Mouse (Mus musculus): ENCODE results near the gene Nlrp10. TPM values are rescaled to one million over a fixed set of nuclear protein-coding genes. Genes with fewer than 3 reads are reported as not detected.

Nlrp10 gene
- not detected in 2 replicates for polyA plus RNA-seq (2014; fragmentation: Nextera tagmentation; extraction: Ambion mirVana)

GRCm38 (mm10) chr7:108929726-108930393, at the start of gene Nlrp10:
Nlrp10 (minus strand) TSS chr7:108930178.
- 80% methylated on average over 6 of the region's 6 CpGs for WGBS
- H3K4me3 ChIP-seq (ENCODE audit: low read depth, low read length) = no peak within 1 kb of the TSS
- H3K9me3 ChIP-seq (replicated peaks; ENCODE audit: control insufficient read depth, low read length) = no peaks in the 10 kb centered on the region
- no peaks in the 10 kb centered on the region for H3K36me3 ChIP-seq (ENCODE audit: control insufficient read depth, insufficient read depth, low read length)
- no peaks in the 10 kb centered on the region for H3K4me1 ChIP-seq (ENCODE audit: control insufficient read depth, insufficient read depth, low read length)
- H3K27me3 ChIP-seq (replicated peaks; ENCODE audit: control insufficient read depth, insufficient read depth, low read length) = no peaks in the 10 kb centered on the region
- no peak within 1 kb of the TSS for H3K27ac ChIP-seq (ENCODE audit: low read depth, low read length)
- no peak within 1 kb of the TSS for H3K9ac ChIP-seq (ENCODE audit: low read length)
- no peak within 1 kb of the TSS for H3K4me2 ChIP-seq (ENCODE audit: low read length)
- DNase-seq (ENCODE audit: low spot score) (no peak), ATAC-seq (no peak)

GRCm38 (mm10) chr7:108972273-108972672, 42.3 kb upstream of the Nlrp10 start:
- 28% methylated on average over 6 of the region's 6 CpGs for WGBS
- H3K4me2 ChIP-seq (ENCODE audit: low read length) = 0 out of 2 replicates have a peak overlapping the region, but pooled peaks have one; percentile 7
- no peaks in the 10 kb centered on the region for H3K9me3 ChIP-seq (replicated peaks; ENCODE audit: control insufficient read depth, low read length)
- no peaks in the 10 kb centered on the region for H3K27me3 ChIP-seq (replicated peaks; ENCODE audit: control insufficient read depth, insufficient read depth, low read length)
- ATAC-seq (peak; percentile 81), DNase-seq (ENCODE audit: low spot score) (peak; percentile 81)
- no peak overlapping the region for H3K4me3 ChIP-seq (ENCODE audit: low read depth, low read length)
- H3K9ac ChIP-seq (ENCODE audit: low read length) = no peak overlapping the region
- peak overlapping the region; percentile 55 for H3K27ac ChIP-seq (ENCODE audit: low read depth, low read length)
- H3K4me1 ChIP-seq (ENCODE audit: control insufficient read depth, insufficient read depth, low read length) = peaks cover 10% of the 10 kb centered on the region
- H3K36me3 ChIP-seq (ENCODE audit: control insufficient read depth, insufficient read depth, low read length) = no peaks in the 10 kb centered on the region

GRCm38 (mm10) chr7:108968201-108968600, 38.2 kb upstream of the Nlrp10 start:
- Histone ChIP-seq H3K27me3 (replicated peaks; ENCODE audit: control insufficient read depth, insufficient read depth, low read length) (no peaks in the 10 kb centered on the region), H3K4me2 (ENCODE audit: low read length) (no peak overlapping the region), H3K36me3 (ENCODE audit: control insufficient read depth, insufficient read depth, low read length) (no peaks in the 10 kb centered on the region), H3K4me1 (ENCODE audit: control insufficient read depth, insufficient read depth, low read length) (peaks cover 10% of the 10 kb centered on the region), H3K9ac (ENCODE audit: low read length) (no peak overlapping the region), H3K27ac (ENCODE audit: low read depth, low read length) (no peak overlapping the region), H3K9me3 (replicated peaks; ENCODE audit: control insufficient read depth, low read length) (no peaks in the 10 kb centered on the region), H3K4me3 (ENCODE audit: low read depth, low read length) (no peak overlapping the region)
- DNase-seq (ENCODE audit: low spot score) (no peak), ATAC-seq (no peak)
- 56% methylated on average over 6 of the region's 6 CpGs for WGBS

GRCm38 (mm10) chr7:108966742-108967362, 36.9 kb upstream of the Nlrp10 start:
- no peak overlapping the region for H3K4me2 ChIP-seq (ENCODE audit: low read length)
- no peaks in the 10 kb centered on the region for H3K4me1 ChIP-seq (ENCODE audit: control insufficient read depth, insufficient read depth, low read length)
- H3K9me3 ChIP-seq (replicated peaks; ENCODE audit: control insufficient read depth, low read length) = no peaks in the 10 kb centered on the region
- no peak overlapping the region for H3K9ac ChIP-seq (ENCODE audit: low read length)
- 29% methylated on average over 7 of the region's 7 CpGs for WGBS
- ATAC-seq = peak; percentile 78
- H3K4me3 ChIP-seq (ENCODE audit: low read depth, low read length) = no peak overlapping the region
- no peak overlapping the region for H3K27ac ChIP-seq (ENCODE audit: low read depth, low read length)
- DNase-seq (ENCODE audit: low spot score) = peak; percentile 87
- H3K27me3 ChIP-seq (replicated peaks; ENCODE audit: control insufficient read depth, insufficient read depth, low read length) = no peaks in the 10 kb centered on the region
- no peaks in the 10 kb centered on the region for H3K36me3 ChIP-seq (ENCODE audit: control insufficient read depth, insufficient read depth, low read length)

GRCm38 (mm10) chr7:108965968-108966367, 36.0 kb upstream of the Nlrp10 start:
- Histone ChIP-seq H3K27me3 (replicated peaks; ENCODE audit: control insufficient read depth, insufficient read depth, low read length) (no peaks in the 10 kb centered on the region), H3K4me1 (ENCODE audit: control insufficient read depth, insufficient read depth, low read length) (no peaks in the 10 kb centered on the region), H3K9ac (ENCODE audit: low read length) (no peak overlapping the region), H3K27ac (ENCODE audit: low read depth, low read length) (no peak overlapping the region), H3K36me3 (ENCODE audit: control insufficient read depth, insufficient read depth, low read length) (no peaks in the 10 kb centered on the region), H3K9me3 (replicated peaks; ENCODE audit: control insufficient read depth, low read length) (no peaks in the 10 kb centered on the region), H3K4me2 (ENCODE audit: low read length) (no peak overlapping the region), H3K4me3 (ENCODE audit: low read depth, low read length) (no peak overlapping the region)
- DNase-seq (ENCODE audit: low spot score) (no peak), ATAC-seq (no peak)
- 18% methylated on average over 2 of the region's 2 CpGs for WGBS

GRCm38 (mm10) chr7:108957734-108958133, 27.8 kb upstream of the Nlrp10 start:
- no peaks in the 10 kb centered on the region for H3K9me3 ChIP-seq (replicated peaks; ENCODE audit: control insufficient read depth, low read length)
- no peaks in the 10 kb centered on the region for H3K4me1 ChIP-seq (ENCODE audit: control insufficient read depth, insufficient read depth, low read length)
- no peaks in the 10 kb centered on the region; the same call in 1 of the 2 replicates for H3K27me3 ChIP-seq (replicated peaks; ENCODE audit: control insufficient read depth, insufficient read depth, low read length)
- no peak overlapping the region for H3K27ac ChIP-seq (ENCODE audit: low read depth, low read length)
- H3K36me3 ChIP-seq (ENCODE audit: control insufficient read depth, insufficient read depth, low read length) = no peaks in the 10 kb centered on the region
- H3K4me2 ChIP-seq (ENCODE audit: low read length) = no peak overlapping the region
- no peak for DNase-seq (ENCODE audit: low spot score)
- ATAC-seq = no peak
- H3K9ac ChIP-seq (ENCODE audit: low read length) = no peak overlapping the region
- WGBS = 82% methylated on average over 2 of the region's 2 CpGs
- H3K4me3 ChIP-seq (ENCODE audit: low read depth, low read length) = no peak overlapping the region

GRCm38 (mm10) chr7:108954185-108954584, 24.2 kb upstream of the Nlrp10 start:
- DNase-seq (ENCODE audit: low spot score) = peak; percentile 30
- Histone ChIP-seq H3K9me3 (replicated peaks; ENCODE audit: control insufficient read depth, low read length) (no peaks in the 10 kb centered on the region), H3K27me3 (replicated peaks; ENCODE audit: control insufficient read depth, insufficient read depth, low read length) (peaks cover 29% of the 10 kb centered on the region), H3K27ac (ENCODE audit: low read depth, low read length) (no peak overlapping the region), H3K4me1 (ENCODE audit: control insufficient read depth, insufficient read depth, low read length) (no peaks in the 10 kb centered on the region), H3K4me2 (ENCODE audit: low read length) (no peak overlapping the region), H3K4me3 (ENCODE audit: low read depth, low read length) (no peak overlapping the region), H3K9ac (ENCODE audit: low read length) (no peak overlapping the region), H3K36me3 (ENCODE audit: control insufficient read depth, insufficient read depth, low read length) (no peaks in the 10 kb centered on the region)
- ATAC-seq = no peak
- 63% methylated on average over 4 of the region's 4 CpGs for WGBS

- Histone ChIP-seq H3K4me1 (ENCODE audit: control insufficient read depth, insufficient read depth, low read length) (no peaks in the 10 kb centered on the region), H3K4me2 (ENCODE audit: low read length) (no peak overlapping the region), H3K27me3 (replicated peaks; ENCODE audit: control insufficient read depth, insufficient read depth, low read length) (peaks cover 32% of the 10 kb centered on the region), H3K27ac (ENCODE audit: low read depth, low read length) (no peak overlapping the region), H3K9ac (ENCODE audit: low read length) (no peak overlapping the region), H3K36me3 (ENCODE audit: control insufficient read depth, insufficient read depth, low read length) (no peaks in the 10 kb centered on the region), H3K4me3 (ENCODE audit: low read depth, low read length) (no peak overlapping the region), H3K9me3 (replicated peaks; ENCODE audit: control insufficient read depth, low read length) (no peaks in the 10 kb centered on the region)
- DNase-seq (ENCODE audit: low spot score) = no peak
- 82% methylated on average over 6 of the region's 6 CpGs for WGBS
- ATAC-seq = no peak
These were observed 22.8 kb upstream of the Nlrp10 start for GRCm38 (mm10) chr7:108952801-108953200.

GRCm38 (mm10) chr7:108950762-108951331, 20.9 kb upstream of the Nlrp10 start:
- peak overlapping the region; percentile 62 for H3K4me3 ChIP-seq (ENCODE audit: low read depth, low read length)
- peak overlapping the region; percentile 96 for H3K4me2 ChIP-seq (ENCODE audit: low read length)
- H3K27ac ChIP-seq (ENCODE audit: low read depth, low read length) = peak overlapping the region; percentile 44; the same call in 1 of the 2 replicates
- H3K9ac ChIP-seq (ENCODE audit: low read length) = peak overlapping the region; percentile 70
- peaks cover 6% of the 10 kb centered on the region; the same call in 1 of the 2 replicates for H3K36me3 ChIP-seq (ENCODE audit: control insufficient read depth, insufficient read depth, low read length)
- no peaks in the 10 kb centered on the region for H3K9me3 ChIP-seq (replicated peaks; ENCODE audit: control insufficient read depth, low read length)
- WGBS = under 1% methylated on average over 52 of the region's 52 CpGs
- H3K4me1 ChIP-seq (ENCODE audit: control insufficient read depth, insufficient read depth, low read length) = no peaks in the 10 kb centered on the region
- ATAC-seq (peak; percentile 36; the same call in 1 of the 2 replicates), DNase-seq (ENCODE audit: low spot score) (peak; percentile 60)
- H3K27me3 ChIP-seq (replicated peaks; ENCODE audit: control insufficient read depth, insufficient read depth, low read length) = peaks cover 32% of the 10 kb centered on the region

Measured in forebrain, embryonic 14.5 days (tissue).